Mouse (Mus musculus): ENCODE data around the gene Izumo1. TPM values are rescaled to one million over a fixed set of nuclear protein-coding genes. Genes with fewer than 3 reads are reported as not detected.

The Izumo1 gene
- total and polyA plus RNA-seq, 3 experiments: 0.17 to 0.44 (median 0.21) TPM

DNA sequence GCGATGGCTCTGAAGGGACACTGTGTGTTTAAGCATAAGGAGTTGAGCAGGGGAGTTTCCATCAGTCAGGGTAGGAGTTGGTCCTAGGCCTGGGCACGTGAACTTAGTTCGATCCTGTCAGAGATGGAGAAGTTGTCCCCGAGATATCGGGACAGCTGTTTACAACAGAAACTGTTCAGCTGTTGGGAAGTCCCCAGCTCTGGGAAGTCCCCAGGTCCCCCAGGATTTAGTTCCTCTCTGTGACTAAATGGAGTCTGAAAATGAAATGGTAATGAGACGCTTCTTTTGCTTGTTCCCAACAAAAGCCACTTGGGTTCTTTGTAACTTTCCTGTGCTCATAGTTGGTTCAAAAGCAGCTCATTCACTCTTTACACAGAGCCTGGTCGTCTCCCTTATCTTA is 29.7 kb upstream of the Izumo1 start:
- H3K9me3 ChIP-seq (replicated peaks; ENCODE audit: low read length): peaks cover under 1% of the 10 kb centered on the region
- peak overlapping the region; percentile 51 for H3K4me2 ChIP-seq (ENCODE audit: insufficient read depth, low read depth, poor library complexity, severe bottlenecking)
- H3K4me1 ChIP-seq (ENCODE audit: control insufficient read depth in 1 of 2, insufficient read depth in 2 of 2): peaks cover 0 to 49% of the 10 kb centered on the region in 2 experiments; a peak in 3 of 4 replicates
- dilution Hi-C loops (cut with MboI; ENCODE audit: extremely low pct_ligation_motif_present, extremely low pct_unique_long_range_greater_than_20kb, low sequenced_read_pairs): no loop called here
- H3K4me3 ChIP-seq (replicated peaks in 1 of 3; ENCODE audit: low read depth in 2 of 3, low read length in 2 of 3, poor library complexity in 1 of 3): no peak overlapping the region
- TF ChIP-seq MEF2A (IDR thresholded peaks at IDR 0.05; ENCODE audit: borderline replicate concordance, low read depth, low read length) (peak; percentile 87), GABPA (IDR thresholded peaks at IDR 0.05; ENCODE audit: insufficient replicate concordance, low read depth, low read length) (no peak), SIN3A (IDR thresholded peaks at IDR 0.05; ENCODE audit: low read length) (peak; percentile 96), JUND (conservative IDR thresholded peaks at IDR 0.05; ENCODE audit: low read depth, low read length) (peak; percentile 49; the same call in 1 of the 2 replicates), NELFE (IDR thresholded peaks at IDR 0.05; ENCODE audit: low read depth, low read length) (peak; percentile 44; the same call in 1 of the 2 replicates), BHLHE40 (IDR thresholded peaks at IDR 0.05; ENCODE audit: low read depth, low read length) (peak; percentile 99), HCFC1 (IDR thresholded peaks at IDR 0.05; ENCODE audit: low read depth, low read length) (peak; percentile 47), SMC3 (IDR thresholded peaks at IDR 0.05; ENCODE audit: low read depth, low read length) (no peak), USF1 (IDR thresholded peaks at IDR 0.05; ENCODE audit: low read depth, low read length) (peak; percentile 42), MAFK (IDR thresholded peaks at IDR 0.05; ENCODE audit: insufficient replicate concordance, low read length) (peak; percentile 54; the same call in 1 of the 2 replicates), PAX5 (IDR thresholded peaks at IDR 0.05; ENCODE audit: low read length) (no peak), ELF1 (IDR thresholded peaks at IDR 0.05; ENCODE audit: low read depth, low read length) (peak; percentile 37; the same call in 1 of the 2 replicates), MYC (IDR thresholded peaks at IDR 0.05; ENCODE audit: low read depth, low read length) (peak; percentile 66), CHD1 (IDR thresholded peaks at IDR 0.05; ENCODE audit: low read depth, low read length) (no peak), USF2 (conservative IDR thresholded peaks at IDR 0.05; ENCODE audit: low read depth, low read length) (no peak), POLR2AphosphoS2 (IDR thresholded peaks at IDR 0.05; ENCODE audit: low read depth, low read length) (no peak), ZC3H11A (IDR thresholded peaks at IDR 0.05; ENCODE audit: low read depth, low read length) (no peak), MAZ (IDR thresholded peaks at IDR 0.05; ENCODE audit: low read depth, low read length) (peak; percentile 65), ZNF384 (IDR thresholded peaks at IDR 0.05; ENCODE audit: low read depth, low read length) (peak; percentile 27; the same call in 1 of the 2 replicates), ZKSCAN1 (IDR thresholded peaks at IDR 0.05; ENCODE audit: borderline replicate concordance, low read depth, low read length) (no peak), TCF12 (IDR thresholded peaks at IDR 0.05; ENCODE audit: low read depth, low read length) (peak; percentile 85), TBP (conservative IDR thresholded peaks at IDR 0.05; ENCODE audit: low read depth, low read length) (peak; percentile 93), RCOR1 (conservative IDR thresholded peaks at IDR 0.05; ENCODE audit: low read depth, low read length) (peak; percentile 91), NRF1 (IDR thresholded peaks at IDR 0.05; ENCODE audit: low read depth, low read length) (0 out of 2 replicates have a peak, but pooled peaks have one; percentile 30), CTCF (conservative IDR thresholded peaks at IDR 0.05 in 1 of 2, IDR thresholded peaks at IDR 0.05 in 1 of 2; ENCODE audit: low read depth in 2 of 2, low read length in 2 of 2) (no peak), IRF4 (IDR thresholded peaks at IDR 0.05; ENCODE audit: low read depth, low read length) (peak; percentile 70), JUN (IDR thresholded peaks at IDR 0.05; ENCODE audit: insufficient read depth, low read depth, low read length) (no peak), MAX (IDR thresholded peaks at IDR 0.05; ENCODE audit: low read length) (peak; percentile 83), CHD2 (IDR thresholded peaks at IDR 0.05; ENCODE audit: low read length) (peak; percentile 85), MXI1 (IDR thresholded peaks at IDR 0.05; ENCODE audit: low read depth, low read length) (peak; percentile 73), ETS1 (conservative IDR thresholded peaks at IDR 0.05; ENCODE audit: low read depth, low read length) (peak; percentile 98), E2F4 (IDR thresholded peaks at IDR 0.05; ENCODE audit: insufficient replicate concordance, low read depth, low read length) (0 out of 2 replicates have a peak, but pooled peaks have one; percentile 30), POLR2A (IDR thresholded peaks at IDR 0.05; ENCODE audit: low read depth, low read length) (no peak), ZMIZ1 (IDR thresholded peaks at IDR 0.05; ENCODE audit: low read depth, low read length) (0 out of 2 replicates have a peak, but pooled peaks have one; percentile 29), UBTF (IDR thresholded peaks at IDR 0.05; ENCODE audit: low read depth, low read length) (peak; percentile 81), RAD21 (IDR thresholded peaks at IDR 0.05; ENCODE audit: low read depth, low read length) (no peak; the same call in none of the 2 replicates), EP300 (IDR thresholded peaks at IDR 0.05; ENCODE audit: low read length) (peak; percentile 92), KAT2A (IDR thresholded peaks at IDR 0.05; ENCODE audit: insufficient replicate concordance, low read length) (peak; percentile 69; the same call in 1 of the 2 replicates)
- H3K79me2 ChIP-seq (replicated peaks; ENCODE audit: control insufficient read depth, extremely low read depth, insufficient read depth, poor library complexity, severe bottlenecking): no peaks in the 10 kb centered on the region
- DNase-seq (ENCODE audit: extremely low read depth): peak; percentile 87
- H3K27me3 ChIP-seq (replicated peaks): no peaks in the 10 kb centered on the region
- H3K9ac ChIP-seq (ENCODE audit: insufficient read depth, low read depth): no peak overlapping the region; the same call in 1 of the 2 replicates
- in situ Hi-C loops (cut with MboI; ENCODE audit: low pct_ligation_motif_present, low pct_unique_long_range_greater_than_20kb, low sequenced_read_pairs): loop anchor here (5.0 kb wide), 1 partner anchor 90 kb away; the partner anchor contains the start of gene Ntn5
- H3K27ac ChIP-seq (ENCODE audit: insufficient read depth, low read depth): peak overlapping the region; percentile 90
- H3K36me3 ChIP-seq (replicated peaks in 1 of 2; ENCODE audit: control insufficient read depth in 1 of 2, insufficient read depth in 1 of 2, low read length in 1 of 2): peaks cover 9 to 33% of the 10 kb centered on the region in 2 experiments

Measured in CH12.LX (cell line).